Mouse (Mus musculus) right cerebral cortex, postnatal 36 days (tissue): ENCODE measurements around the gene Rsf1.

Experiments
- DNase-seq, 2 experiments: peaks; one replicate each; pipeline ENCODE4 v3.0.0; 2022; ENCODE audit warnings: low spot score in 2 of 2, mixed read lengths in 1 of 2

Gene Rsf1

GRCm38 (mm10) chr7:97723646-97724538 lies 144.2 kb downstream of the Rsf1 start:
- no peak for DNase-seq

GRCm38 (mm10) chr7:97725401-97725800 lies 145.7 kb downstream of the Rsf1 start:
- DNase-seq: no peak

- DNase-seq: no peak
Observed at GRCm38 (mm10) chr7:97726080-97726479, 146.4 kb downstream of the Rsf1 start.

- no peak for DNase-seq
Observed at GRCm38 (mm10) chr7:97726778-97727177, 147.1 kb downstream of the Rsf1 start.

- no peak for DNase-seq
Observed at GRCm38 (mm10) chr7:97728666-97729614, 149.3 kb downstream of the Rsf1 start.

- no peak for DNase-seq
Observed at GRCm38 (mm10) chr7:97730427-97730826, 150.7 kb downstream of the Rsf1 start.

- no peak for DNase-seq
Observed at GRCm38 (mm10) chr7:97733606-97734005, 153.9 kb downstream of the Rsf1 start.

- DNase-seq: no peak
Observed at GRCm38 (mm10) chr7:97735021-97735420, 155.3 kb downstream of the Rsf1 start.

- DNase-seq: no peak
Observed at GRCm38 (mm10) chr7:97735886-97736420, 156.3 kb downstream of the Rsf1 start.

GRCm38 (mm10) chr7:97737256-97737637 lies 157.6 kb downstream of the Rsf1 start:
- no peak for DNase-seq

GRCm38 (mm10) chr7:97737638-97738456 lies 158.2 kb downstream of the Rsf1 start, which contains the start of gene Aqp11:
TSS of gene Aqp11 (minus strand) at chr7:97738289.
- DNase-seq: peak; percentile 62 to 76

- no peak for DNase-seq
Observed at GRCm38 (mm10) chr7:97740948-97741347, 161.3 kb downstream of the Rsf1 start.

- DNase-seq: no peak
Observed at GRCm38 (mm10) chr7:97741756-97742291, 162.1 kb downstream of the Rsf1 start.
